Mouse (Mus musculus) MEL (cell line): Measurements from ENCODE around the gene Slc15a1. TPM values are rescaled to one million over a fixed set of nuclear protein-coding genes. Genes with fewer than 3 reads are reported as not detected.

ENCODE experiments used
- DNase-seq: peaks from one replicate; pipeline ENCODE4 v3.0.0; 2011; ENCODE audit warnings: low read depth, low spot score
- H3K27ac ChIP-seq: 2 replicates; pipeline ENCODE4 v1.5.1; 2012; ENCODE audit warnings: low read depth, mild to moderate bottlenecking, control low read depth, low read length, moderate library complexity; ENCODE audit not compliant: control insufficient read depth
- H3K27me3 ChIP-seq, 2 experiments: fragments of 150-350 bp in 1 of 2; sonication (generic) in 1 of 2; 2 replicates each; pipeline ENCODE4 v1.6.1; 2012; ENCODE audit warnings: low read length in 2 of 2, mild to moderate bottlenecking in 2 of 2, improper control_type of control experiment in 1 of 2, moderate library complexity in 1 of 2; ENCODE audit not compliant: insufficient read depth in 2 of 2, control insufficient read depth in 1 of 2
- H3K36me3 ChIP-seq, 2 experiments: 2 replicates each; pipeline ENCODE4 v1.6.1; 2012 to 2014; ENCODE audit warnings: low read length in 2 of 2, improper control_type of control experiment in 1 of 2, inconsistent platforms in 1 of 2, mild to moderate bottlenecking in 1 of 2; ENCODE audit not compliant: insufficient read depth in 2 of 2, control insufficient read depth in 1 of 2
- H3K4me1 ChIP-seq, 2 experiments: fragments of 150-350 bp in 1 of 2; sonication (generic) in 1 of 2; 2 replicates each; pipeline ENCODE4 v1.6.1; 2012; ENCODE audit warnings: low read length in 2 of 2, improper control_type of control experiment in 1 of 2, mild to moderate bottlenecking in 1 of 2; ENCODE audit not compliant: insufficient read depth in 2 of 2, control insufficient read depth in 1 of 2
- H3K4me3 ChIP-seq, 2 experiments: fragments of 150-350 bp in 1 of 2; sonication (generic) in 1 of 2; 2 replicates each; pipeline ENCODE4 v1.5.1; 2012; ENCODE audit warnings: low read depth in 2 of 2, low read length in 2 of 2, mild to moderate bottlenecking in 2 of 2, moderate library complexity in 2 of 2, control low read depth in 1 of 2, improper control_type of control experiment in 1 of 2; ENCODE audit not compliant: control insufficient read depth in 1 of 2, insufficient read depth in 1 of 2
- H3K79me2 ChIP-seq: 2 replicates; pipeline ENCODE4 v1.6.1; 2012; ENCODE audit warnings: mild to moderate bottlenecking, low read length, moderate library complexity; ENCODE audit not compliant: control insufficient read depth, poor library complexity, insufficient read depth
- H3K9ac ChIP-seq: 2 replicates; pipeline ENCODE4 v1.6.1; 2012; ENCODE audit warnings: low read depth, mild to moderate bottlenecking, control low read depth, low read length, moderate library complexity; ENCODE audit not compliant: control insufficient read depth, poor library complexity, severe bottlenecking
- H3K9me3 ChIP-seq: fragments of 150-350 bp; sonication (generic); replicated peaks from 2 replicates; pipeline ENCODE4 v1.6.1; 2012; ENCODE audit warnings: mild to moderate bottlenecking, low read length, improper control_type of control experiment, moderate library complexity; ENCODE audit not compliant: insufficient read depth
- BHLHE40 ChIP-seq: IDR thresholded peaks from 2 replicates; pipeline ENCODE4 v1.6.1; 2012; ENCODE audit warnings: low read depth, mild to moderate bottlenecking, inconsistent platforms, low read length, improper control_type of control experiment, borderline replicate concordance
- CHD1 ChIP-seq: IDR thresholded peaks from 2 replicates; pipeline ENCODE4 v1.6.1; 2012; ENCODE audit warnings: low read depth, mild to moderate bottlenecking, inconsistent platforms, low read length, improper control_type of control experiment
- CHD2 ChIP-seq: IDR thresholded peaks from 2 replicates; pipeline ENCODE4 v1.6.1; 2011; ENCODE audit warnings: low read length, improper control_type of control experiment
- ELF1 ChIP-seq: IDR thresholded peaks from 2 replicates; pipeline ENCODE4 v1.6.1; 2014; ENCODE audit warnings: low read depth, mild to moderate bottlenecking, inconsistent platforms, low read length, improper control_type of control experiment, moderate library complexity
- ETS1 ChIP-seq: IDR thresholded peaks from 2 replicates; pipeline ENCODE4 v1.6.1; 2012; ENCODE audit warnings: low read depth, mild to moderate bottlenecking, inconsistent platforms, low read length, improper control_type of control experiment, moderate library complexity
- GABPA ChIP-seq: IDR thresholded peaks from 2 replicates; pipeline ENCODE4 v1.6.1; 2012; ENCODE audit warnings: low read depth, mild to moderate bottlenecking, inconsistent platforms, low read length, improper control_type of control experiment, moderate library complexity
- JUND ChIP-seq: IDR thresholded peaks from 2 replicates; pipeline ENCODE4 v1.6.1; 2011; ENCODE audit warnings: low read depth, mild to moderate bottlenecking, improper control_type of control experiment, low read length
- MXI1 ChIP-seq: IDR thresholded peaks from 2 replicates; pipeline ENCODE4 v1.6.1; 2011; ENCODE audit warnings: mild to moderate bottlenecking, low read depth, low read length, improper control_type of control experiment
- MYB ChIP-seq: IDR thresholded peaks from 2 replicates; pipeline ENCODE4 v1.6.1; 2011; ENCODE audit warnings: mild to moderate bottlenecking, low read depth, low read length, improper control_type of control experiment
- NRF1 ChIP-seq: IDR thresholded peaks from 2 replicates; pipeline ENCODE4 v1.6.1; 2014; ENCODE audit warnings: low read depth, mild to moderate bottlenecking, inconsistent platforms, low read length, improper control_type of control experiment, moderate library complexity; ENCODE audit not compliant: poor library complexity, insufficient read depth, severe bottlenecking
- POLR2A ChIP-seq, 2 experiments: IDR thresholded peaks; 2 replicates each; pipeline ENCODE4 v1.6.1; 2011 to 2012; ENCODE audit warnings: low read length in 2 of 2, mild to moderate bottlenecking in 2 of 2, control low read depth in 1 of 2, improper control_type of control experiment in 1 of 2, low read depth in 1 of 2, moderate library complexity in 1 of 2; ENCODE audit not compliant: control insufficient read depth in 1 of 2, insufficient read depth in 1 of 2, poor library complexity in 1 of 2
- RAD21 ChIP-seq: IDR thresholded peaks from 2 replicates; pipeline ENCODE4 v1.6.1; 2011; ENCODE audit warnings: mild to moderate bottlenecking, low read depth, low read length, improper control_type of control experiment
- RCOR1 ChIP-seq: IDR thresholded peaks from 2 replicates; pipeline ENCODE4 v1.6.1; 2012; ENCODE audit warnings: low read depth, mild to moderate bottlenecking, inconsistent platforms, low read length, improper control_type of control experiment
- SMC3 ChIP-seq: IDR thresholded peaks from 2 replicates; pipeline ENCODE4 v1.6.1; 2011; ENCODE audit warnings: low read depth, low read length, improper control_type of control experiment
- TAL1 ChIP-seq: IDR thresholded peaks from 2 replicates; pipeline ENCODE4 v1.6.1; 2012; ENCODE audit warnings: mild to moderate bottlenecking, inconsistent platforms, low read length, moderate library complexity, mixed read lengths
- USF1 ChIP-seq: IDR thresholded peaks from 2 replicates; pipeline ENCODE4 v1.6.1; 2014; ENCODE audit warnings: low read depth, mild to moderate bottlenecking, inconsistent platforms, low read length, improper control_type of control experiment, moderate library complexity
- ZC3H11A ChIP-seq: IDR thresholded peaks from 2 replicates; pipeline ENCODE4 v1.6.1; 2012; ENCODE audit warnings: low read depth, mild to moderate bottlenecking, inconsistent platforms, low read length, improper control_type of control experiment
- polyA plus RNA-seq, 2 experiments: library from polyadenylated mRNA; stranded (reverse) in 1 of 2; unstranded in 1 of 2; fragments of >175 nt in 1 of 2; fragments of >200 nt in 1 of 2; gene quantifications; 2 replicates each; pipeline versions ENCODE4 v1.2.1 to v1.2.4; 2012; ENCODE audit warnings: low replicate concordance in 2 of 2, low read depth in 1 of 2; ENCODE audit not compliant: insufficient read length in 2 of 2, insufficient read depth in 1 of 2, missing spikeins in 1 of 2
- total RNA-seq: library from RNA; depleted of rRNA; stranded (reverse); fragments of 300-350 nt; gene quantifications from 2 replicates; pipeline ENCODE4 v1.2.3, GENCODE M21; 2012

Gene Slc15a1
- total and polyA plus RNA-seq, 3 experiments: not detected

GRCm38 (mm10) chr14:121495120-121495519 is 9.9 kb downstream of the Slc15a1 start (continued):
- TF ChIP-seq CHD2 (no peak), ELF1 (no peak)
- TF ChIP-seq, all 39 proteins: peak for 0

GRCm38 (mm10) chr14:121494238-121494637 is 10.8 kb downstream of the Slc15a1 start:
- no peak overlapping the region for H3K27ac ChIP-seq
- TF ChIP-seq MYB (no peak), TAL1 (no peak), USF1 (no peak)
- H3K4me3 ChIP-seq: no peak overlapping the region
- no peaks in the 10 kb centered on the region for H3K27me3 ChIP-seq
- H3K9ac ChIP-seq: no peak overlapping the region
- no peaks in the 10 kb centered on the region for H3K36me3 ChIP-seq
- no peaks in the 10 kb centered on the region for H3K79me2 ChIP-seq
- H3K4me1 ChIP-seq: no peaks in the 10 kb centered on the region
- H3K9me3 ChIP-seq: no peaks in the 10 kb centered on the region
- no peak for DNase-seq

GRCm38 (mm10) chr14:121493712-121494111 is 11.3 kb downstream of the Slc15a1 start:
- DNase-seq: no peak
- Histone ChIP-seq H3K27me3 (no peaks in the 10 kb centered on the region), H3K4me1 (no peaks in the 10 kb centered on the region)
- no peak for TF ChIP-seq MXI1
- TF ChIP-seq SMC3: no peak
- TF ChIP-seq RAD21: no peak
- no peak for TF ChIP-seq ETS1
- TF ChIP-seq BHLHE40: no peak
- TF ChIP-seq CHD2: no peak
- no peak for TF ChIP-seq JUND
- TF ChIP-seq NRF1: no peak
- no peak for TF ChIP-seq CHD1
- no peak for TF ChIP-seq ELF1
- no peak for TF ChIP-seq ZC3H11A
- TF ChIP-seq POLR2A (IDR thresholded peaks at IDR 0.05; ENCODE audit: control insufficient read depth in 1 of 2, insufficient read depth in 1 of 2, low read depth in 1 of 2, low read length in 2 of 2, poor library complexity in 1 of 2): no peak
- TF ChIP-seq RCOR1: no peak
- TF ChIP-seq GABPA: no peak
- TF ChIP-seq, all 39 proteins: peak for 0
- Histone ChIP-seq H3K4me3 (no peak overlapping the region), H3K36me3 (no peaks in the 10 kb centered on the region), H3K79me2 (no peaks in the 10 kb centered on the region), H3K9me3 (no peaks in the 10 kb centered on the region), H3K9ac (no peak overlapping the region), H3K27ac (no peak overlapping the region)
